Mouse (Mus musculus): ENCODE measurements around the gene Gm47985. TPM values are rescaled to one million over a fixed set of nuclear protein-coding genes. Genes with fewer than 3 reads are reported as not detected.

Gm47985 gene
- polyA plus RNA-seq, 1 experiment from 2014 or later = 0.25 TPM

DNA sequence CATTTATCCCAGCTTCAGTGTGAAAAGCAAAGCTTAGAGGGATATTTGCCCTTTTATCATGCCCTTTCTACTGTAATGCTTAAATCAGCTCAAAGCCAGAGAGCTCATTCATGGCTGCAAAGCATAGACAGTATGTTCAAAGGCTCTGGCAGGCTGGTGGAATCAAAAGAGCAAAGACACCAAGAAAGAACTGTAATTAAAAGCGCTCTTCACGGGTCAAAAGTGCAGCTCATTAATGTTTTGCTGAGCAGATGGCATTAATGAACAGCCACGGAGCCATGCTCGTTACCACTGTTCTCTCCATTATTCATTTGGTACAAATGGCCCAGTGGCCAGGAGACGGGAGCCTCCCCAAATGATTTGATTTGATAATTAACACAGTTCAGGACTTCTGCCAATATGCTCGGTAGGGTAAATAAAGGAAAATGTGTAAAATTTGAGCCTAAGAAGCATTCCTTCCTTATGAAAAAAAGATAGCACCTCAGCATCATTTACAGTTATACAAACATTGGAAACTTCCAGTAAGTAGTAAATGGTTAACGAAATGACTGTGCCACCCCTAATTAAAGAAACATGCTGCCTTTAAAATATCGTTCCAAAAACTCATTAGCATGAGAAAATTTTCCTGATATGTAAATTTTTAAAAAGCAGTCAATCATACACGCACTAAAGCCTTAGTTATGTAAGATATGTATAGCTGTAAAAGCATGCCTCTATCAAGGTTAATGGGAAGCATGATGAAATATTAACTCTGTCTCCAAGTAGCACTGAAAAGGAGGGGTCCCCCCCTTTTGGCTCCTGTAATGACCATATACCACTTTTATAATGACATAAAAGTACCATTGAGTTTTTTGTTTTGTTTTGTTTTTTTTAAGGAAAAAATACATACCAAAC lies 24.1 kb upstream of the Gm47985 start:
- H3K9me3 ChIP-seq (replicated peaks) = no peaks in the 10 kb centered on the region
- ATAC-seq = peak; percentile 92
- H3K4me3 ChIP-seq = no peak overlapping the region
- H3K4me1 ChIP-seq = peaks cover 30% of the 10 kb centered on the region
- no peaks in the 10 kb centered on the region for H3K27me3 ChIP-seq
- H3K27ac ChIP-seq = 0 out of 2 replicates have a peak overlapping the region, but pooled peaks have one; percentile 40
- H3K4me2 ChIP-seq = 0 out of 2 replicates have a peak overlapping the region, but pooled peaks have one; percentile 1
- WGBS = 15% methylated on average over 9 of the region's 9 CpGs
- no peak overlapping the region for H3K9ac ChIP-seq
- no peaks in the 10 kb centered on the region for H3K36me3 ChIP-seq (ENCODE audit: poor library complexity, severe bottlenecking)

DNA sequence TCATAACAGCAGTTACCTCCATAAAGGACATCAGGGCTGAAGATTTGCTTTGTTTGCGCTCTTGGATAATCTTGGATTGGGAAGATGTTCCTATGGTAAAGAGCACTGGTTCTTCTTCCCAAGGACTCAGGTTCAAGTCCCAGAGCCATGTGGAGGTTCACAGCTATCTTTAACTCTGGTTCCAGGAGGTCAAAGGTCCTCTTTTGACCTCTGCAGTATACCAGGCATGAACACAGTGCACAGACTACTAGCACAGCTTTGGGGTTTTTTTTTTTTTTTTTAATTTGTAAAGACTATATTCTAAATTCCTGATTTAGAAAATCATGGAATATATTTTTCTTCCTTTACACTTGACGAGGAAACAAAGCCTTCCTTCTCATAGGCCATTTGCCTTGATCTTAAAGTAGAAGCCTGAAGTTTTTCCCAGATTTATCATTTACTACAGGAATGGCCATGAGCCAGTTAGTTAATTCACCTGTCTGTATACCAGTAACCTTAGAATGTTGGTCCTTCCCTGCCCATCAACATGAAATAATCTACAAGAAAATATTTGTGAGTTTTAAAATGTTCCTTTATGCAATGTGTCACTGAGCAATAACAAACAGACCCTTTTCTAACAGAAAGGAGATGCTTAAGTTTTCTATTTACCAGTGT lies 23.4 kb upstream of the Gm47985 start:
- Histone ChIP-seq H3K36me3 (ENCODE audit: poor library complexity, severe bottlenecking) (no peaks in the 10 kb centered on the region), H3K9ac (no peak overlapping the region), H3K4me1 (peaks cover 30% of the 10 kb centered on the region)

GRCm38 (mm10) chr1:151166031-151166430 lies 16.3 kb upstream of the Gm47985 start:
- Histone ChIP-seq H3K4me1 (peaks cover 24% of the 10 kb centered on the region), H3K36me3 (ENCODE audit: poor library complexity, severe bottlenecking) (no peaks in the 10 kb centered on the region), H3K27me3 (no peaks in the 10 kb centered on the region), H3K27ac (no peak overlapping the region), H3K9me3 (replicated peaks) (no peaks in the 10 kb centered on the region), H3K4me2 (no peak overlapping the region), H3K4me3 (no peak overlapping the region), H3K9ac (no peak overlapping the region)
- no peak; the same call in 1 of the 2 replicates for ATAC-seq
- 13% methylated on average over 8 of the region's 8 CpGs for WGBS

More for the DNA sequence above, 23.4 kb upstream of the Gm47985 start:
- no peak for ATAC-seq
- no peak overlapping the region for H3K27ac ChIP-seq
- WGBS = 81% methylated on average over 2 of the region's 2 CpGs
- no peak overlapping the region for H3K4me3 ChIP-seq
- no peak overlapping the region for H3K4me2 ChIP-seq
- H3K27me3 ChIP-seq = no peaks in the 10 kb centered on the region
- no peaks in the 10 kb centered on the region for H3K9me3 ChIP-seq (replicated peaks)

DNA sequence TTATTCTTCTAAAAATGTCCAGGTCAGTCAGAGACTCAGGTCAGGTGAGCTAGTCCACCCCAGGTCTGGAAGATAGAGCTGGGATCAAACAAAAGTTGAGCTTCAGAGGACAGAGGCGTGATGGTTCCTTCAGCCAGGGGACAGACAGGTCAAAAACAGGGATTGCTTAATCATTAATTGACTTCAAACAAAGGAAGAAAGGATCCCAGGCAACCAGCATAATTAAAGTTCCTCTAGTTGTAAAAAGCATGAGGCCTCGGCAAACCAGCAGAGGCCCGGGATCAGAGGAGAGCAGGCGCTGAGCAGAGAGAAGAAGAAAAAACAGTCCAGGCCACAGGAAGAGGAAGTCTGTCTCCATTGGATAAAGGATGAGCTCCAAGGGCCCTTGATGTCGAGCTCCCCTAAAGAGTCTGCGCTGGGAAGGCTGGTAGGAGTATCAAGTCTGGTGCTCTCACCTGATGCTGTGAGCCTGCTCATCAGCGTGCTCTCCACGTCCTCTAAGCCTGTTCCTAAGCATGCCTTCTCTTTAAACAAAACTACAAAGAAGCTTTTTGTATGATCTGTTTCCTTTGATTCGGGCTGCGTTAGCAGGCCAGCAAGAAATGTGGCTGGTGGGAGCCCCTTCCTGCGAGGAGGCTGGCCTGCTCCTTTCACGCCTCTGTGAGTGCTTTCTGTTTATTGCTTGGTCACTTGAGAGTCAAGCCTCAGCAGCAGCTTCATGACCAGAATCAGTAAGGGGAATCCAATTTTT lies 14.9 kb upstream of the Gm47985 start:
- peaks cover 30% of the 10 kb centered on the region for H3K4me1 ChIP-seq
- WGBS = 4% methylated on average over 12 of the region's 12 CpGs
- no peak overlapping the region for H3K9ac ChIP-seq
- H3K4me2 ChIP-seq = peak overlapping the region; percentile 29
- H3K27me3 ChIP-seq = no peaks in the 10 kb centered on the region
- ATAC-seq = peak; percentile 76
- no peaks in the 10 kb centered on the region for H3K9me3 ChIP-seq (replicated peaks)
- H3K36me3 ChIP-seq (ENCODE audit: poor library complexity, severe bottlenecking) = no peaks in the 10 kb centered on the region
- no peak overlapping the region for H3K4me3 ChIP-seq
- H3K27ac ChIP-seq = peak overlapping the region; percentile 31

DNA sequence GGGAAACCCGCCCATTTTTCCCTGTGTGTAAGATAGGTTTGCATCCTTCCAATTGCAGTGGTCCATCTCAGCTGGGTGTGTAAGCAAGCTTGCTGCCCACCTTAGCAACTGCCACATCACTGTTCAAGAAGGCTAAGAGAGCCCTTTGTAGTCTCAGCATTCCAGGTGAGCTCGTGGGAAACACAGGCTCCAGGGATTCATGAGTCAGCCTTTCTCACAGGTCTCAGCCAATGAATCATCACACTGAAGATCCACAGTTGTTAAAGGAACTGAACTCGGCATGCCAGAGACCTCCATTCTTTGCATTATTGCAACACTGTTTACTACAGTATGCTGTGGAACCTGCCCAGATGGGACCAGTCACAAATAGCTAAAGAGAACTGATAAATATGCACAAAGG lies 13.7 kb upstream of the Gm47985 start:
- H3K9ac ChIP-seq = no peak overlapping the region
- H3K27ac ChIP-seq = no peak overlapping the region
- no peaks in the 10 kb centered on the region for H3K27me3 ChIP-seq
- H3K4me1 ChIP-seq = peaks cover 30% of the 10 kb centered on the region
- no peak overlapping the region for H3K4me3 ChIP-seq
- H3K36me3 ChIP-seq (ENCODE audit: poor library complexity, severe bottlenecking) = no peaks in the 10 kb centered on the region
- no peak overlapping the region for H3K4me2 ChIP-seq
- WGBS = 72% methylated on average over 3 of the region's 3 CpGs
- no peaks in the 10 kb centered on the region for H3K9me3 ChIP-seq (replicated peaks)
- no peak for ATAC-seq

- Histone ChIP-seq H3K4me3 (no peak overlapping the region), H3K27ac (no peak overlapping the region), H3K9ac (no peak overlapping the region), H3K27me3 (no peaks in the 10 kb centered on the region), H3K36me3 (ENCODE audit: poor library complexity, severe bottlenecking) (no peaks in the 10 kb centered on the region), H3K4me2 (no peak overlapping the region), H3K9me3 (replicated peaks) (no peaks in the 10 kb centered on the region), H3K4me1 (peaks cover 24% of the 10 kb centered on the region)
- 74% methylated on average over 2 of the region's 2 CpGs for WGBS
- ATAC-seq = no peak
These were observed 10.5 kb upstream of the Gm47985 start for GRCm38 (mm10) chr1:151171572-151172461.

- H3K27ac ChIP-seq = no peak overlapping the region
- no peak overlapping the region for H3K9ac ChIP-seq
These were observed 5.1 kb upstream of the Gm47985 start for GRCm38 (mm10) chr1:151177030-151177936.

DNA sequence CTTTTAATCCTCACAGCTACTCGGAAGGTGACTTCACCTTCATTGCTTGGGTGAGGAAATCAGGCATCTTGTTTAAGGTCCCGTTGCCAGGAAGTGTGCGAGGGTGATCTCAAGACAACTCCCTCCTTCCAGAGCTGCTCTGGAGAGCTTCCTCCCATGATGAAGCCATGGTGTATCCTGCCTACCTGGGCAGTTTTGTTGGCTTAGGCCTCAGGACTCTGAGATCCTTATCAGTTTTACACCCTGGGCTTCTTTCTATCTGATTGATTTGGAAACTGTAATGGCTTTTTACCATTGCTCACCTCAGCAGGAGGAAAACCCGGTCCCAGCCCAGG lies 4.4 kb upstream of the Gm47985 start:
- WGBS = 13% methylated on average over 4 of the region's 4 CpGs
- H3K27ac ChIP-seq = no peak overlapping the region
- H3K4me3 ChIP-seq = peak overlapping the region; percentile 2; the same call in 1 of the 2 replicates
- ATAC-seq = peak; percentile 40
- H3K4me1 ChIP-seq = peaks cover 15% of the 10 kb centered on the region
- no peaks in the 10 kb centered on the region for H3K36me3 ChIP-seq (ENCODE audit: poor library complexity, severe bottlenecking)
- H3K9ac ChIP-seq = no peak overlapping the region
- H3K4me2 ChIP-seq = peak overlapping the region; percentile 48
- no peaks in the 10 kb centered on the region for H3K9me3 ChIP-seq (replicated peaks)
- H3K27me3 ChIP-seq = no peaks in the 10 kb centered on the region

More at GRCm38 (mm10) chr1:151177030-151177936, 5.1 kb upstream of the Gm47985 start:
- ATAC-seq = peak; percentile 85
- no peaks in the 10 kb centered on the region for H3K27me3 ChIP-seq
- 9% methylated on average over 10 of the region's 10 CpGs for WGBS
- peaks cover 15% of the 10 kb centered on the region for H3K4me1 ChIP-seq
- peak overlapping the region; percentile 2; the same call in 1 of the 2 replicates for H3K4me3 ChIP-seq
- no peaks in the 10 kb centered on the region for H3K9me3 ChIP-seq (replicated peaks)
- H3K4me2 ChIP-seq = peak overlapping the region; percentile 48
- H3K36me3 ChIP-seq (ENCODE audit: poor library complexity, severe bottlenecking) = no peaks in the 10 kb centered on the region

DNA sequence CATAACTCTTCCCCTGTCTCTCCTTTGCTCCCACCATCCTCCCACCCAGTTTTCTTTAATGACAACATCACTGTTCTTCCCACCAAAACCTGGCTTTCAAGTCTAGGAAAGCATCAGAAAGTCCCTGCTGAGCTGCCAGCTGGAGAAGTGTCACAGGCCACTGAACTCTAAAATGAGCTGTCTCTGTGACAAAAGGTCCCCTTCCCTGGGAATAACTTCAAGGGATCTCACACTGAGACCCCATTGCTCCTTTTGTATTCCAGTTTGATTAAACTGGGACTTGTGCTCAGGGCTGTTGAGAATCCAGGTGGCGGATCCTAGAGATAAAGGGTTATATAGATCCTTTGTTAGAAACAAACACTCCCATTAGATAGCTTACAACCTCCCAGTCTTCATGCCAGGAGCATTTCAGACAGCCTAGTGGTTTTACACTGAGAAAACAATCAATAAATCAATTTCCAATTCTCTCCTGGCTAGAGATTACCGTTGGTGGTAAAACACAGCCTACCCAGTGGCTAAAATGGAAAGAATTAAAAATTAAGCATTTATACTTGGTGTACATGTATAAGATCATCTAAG lies 3.7 kb upstream of the Gm47985 start:
- no peak overlapping the region for H3K4me2 ChIP-seq
- ATAC-seq = no peak
- H3K9me3 ChIP-seq (replicated peaks) = no peaks in the 10 kb centered on the region
- no peak overlapping the region for H3K9ac ChIP-seq
- H3K36me3 ChIP-seq (ENCODE audit: poor library complexity, severe bottlenecking) = no peaks in the 10 kb centered on the region
- H3K27ac ChIP-seq = no peak overlapping the region
- H3K4me3 ChIP-seq = no peak overlapping the region
- WGBS = 15% methylated on average over 2 of the region's 2 CpGs
- peaks cover 15% of the 10 kb centered on the region for H3K4me1 ChIP-seq
- H3K27me3 ChIP-seq = no peaks in the 10 kb centered on the region

GRCm38 (mm10) chr1:151180167-151180566 lies 2.2 kb upstream of the Gm47985 start:
- Histone ChIP-seq H3K9me3 (replicated peaks) (no peaks in the 10 kb centered on the region), H3K4me2 (no peak overlapping the region), H3K4me3 (no peak overlapping the region), H3K27ac (no peak overlapping the region), H3K4me1 (peaks cover 15% of the 10 kb centered on the region), H3K36me3 (ENCODE audit: poor library complexity, severe bottlenecking) (no peaks in the 10 kb centered on the region), H3K9ac (no peak overlapping the region), H3K27me3 (no peaks in the 10 kb centered on the region)
- no peak for ATAC-seq
- 76% methylated on average over 2 of the region's 2 CpGs for WGBS

All from forebrain, embryonic 13.5 days (tissue).